Mouse (Mus musculus): ENCODE data around the gene Zscan4c.
"Not testable (repeated sequence)": the region's sequence is repeated elsewhere in the genome, so short reads cannot be mapped to it uniquely, and the experiment has no call there.

Zscan4c gene

GRCm38 (mm10) chr7:11005445-11005844 is at the start of gene Zscan4c:
Gene Zscan4c (plus strand): TSS chr7:11005745.
- DNase-seq (ENCODE audit: low read depth, low spot score) = not testable (repeated sequence)
